Comparison of ENCODE assay signal across 14 mouse cellular contexts in the genomic region with DNA sequence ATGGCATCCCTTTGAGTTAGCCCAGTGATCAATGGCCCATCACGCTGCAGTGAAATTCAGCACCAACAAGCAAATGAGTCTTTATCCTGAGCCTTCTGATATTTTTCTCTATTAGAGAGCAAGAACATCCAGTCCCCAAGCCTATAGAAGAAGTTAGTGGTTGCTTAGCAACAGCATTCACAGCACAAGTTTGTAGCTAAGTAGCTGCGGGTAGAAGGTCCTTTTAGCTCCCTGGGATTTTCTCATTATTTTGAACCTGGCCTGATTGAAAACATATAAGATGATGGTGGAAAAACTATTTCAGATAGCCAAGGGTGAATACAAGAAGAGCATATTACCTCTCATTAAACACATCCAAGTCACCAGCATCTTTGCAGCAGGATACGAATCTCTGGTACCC.
DNase-seq lines count a peak whose midpoint lies in the region; ATAC-seq lines count a peak whose summit lies in the region.
"Had no signal": no experiment of that assay in that cellular context is flagged by ENCODE, and none has a peak within 500 bp of the region (broad histone marks: within the 10 kb centered on the region; RNA-seq: fewer than 3 reads in every experiment).

No protein-coding gene starts in this region.

- intact Hi-C loops in left cerebral cortex, postnatal 4 days (cut with DNase I) = loop anchor here (1.0 kb wide), 1 partner anchor 46 kb away; no protein-coding TSS in a partner anchor

- H3K27me3 ChIP-seq in forebrain, embryonic 11.5 days (ENCODE audit: control insufficient read depth, insufficient read depth, low read length) = no peaks in the 10 kb centered on the region
- no peaks in the 10 kb centered on the region for H3K27me3 ChIP-seq in forebrain, embryonic 10.5 days (ENCODE audit: poor library complexity, severe bottlenecking)
- H3K27me3 ChIP-seq in midbrain, embryonic 14.5 days (ENCODE audit: control insufficient read depth, insufficient read depth, low read length) = no peaks in the 10 kb centered on the region
- H3K27me3 ChIP-seq in kidney, embryonic 16.5 days (ENCODE audit: insufficient read depth, low read length) = no peaks in the 10 kb centered on the region
- H3K27me3 ChIP-seq: embryonic facial prominence, embryonic 12.5 days; liver, embryonic 12.5 days had no signal

- no peak overlapping the region for H3K27ac ChIP-seq in forebrain, embryonic 11.5 days (ENCODE audit: low read depth, low read length)
- H3K27ac ChIP-seq in forebrain, embryonic 10.5 days = no peak overlapping the region
- H3K27ac ChIP-seq in midbrain, embryonic 14.5 days (replicated peaks; ENCODE audit: low read depth, low read length) = no peak overlapping the region
- no peak overlapping the region for H3K27ac ChIP-seq in kidney, embryonic 16.5 days (ENCODE audit: low read length)
- H3K27ac ChIP-seq: embryonic facial prominence, embryonic 12.5 days; liver, embryonic 12.5 days had no signal

- no peak overlapping the region for H3K4me2 ChIP-seq in forebrain, embryonic 11.5 days (ENCODE audit: low read depth, low read length, severe bottlenecking)
- H3K4me2 ChIP-seq in midbrain, embryonic 14.5 days (ENCODE audit: low read length) = 0 out of 2 replicates have a peak overlapping the region, but pooled peaks have one; percentile 3
- H3K4me2 ChIP-seq in kidney, embryonic 16.5 days (replicated peaks; ENCODE audit: low read depth, low read length) = no peak overlapping the region
- H3K4me2 ChIP-seq: embryonic facial prominence, embryonic 12.5 days; liver, embryonic 12.5 days had no signal

- no peak for DNase-seq in forebrain, embryonic 11.5 days (ENCODE audit: low spot score)
- DNase-seq in forebrain, embryonic 10.5 days (ENCODE audit: extremely low spot score, low spot score) = no peak
- DNase-seq in left cerebral cortex, adult 11 months (ENCODE audit: low spot score) = peak; percentile 10
- no peak for DNase-seq in left cerebral cortex, postnatal 4 days
- DNase-seq in embryo, embryonic 10.5 days (ENCODE audit: low spot score) = peak; percentile 24
- DNase-seq in midbrain, embryonic 14.5 days = peak; percentile 76
- DNase-seq in c-Kit-positive CD71-positive TER-119-positive erythroid progenitor cells, embryonic 14.5 days (ENCODE audit: low spot score) = no peak
- DNase-seq: cerebellum, adult 9-10 months; kidney, postnatal 14 days had no signal

- 37% methylated on average over 3 of the region's 3 CpGs for WGBS in forebrain, embryonic 11.5 days
- WGBS in forebrain, embryonic 10.5 days = 56% methylated on average over 3 of the region's 3 CpGs
- 36% methylated on average over 3 of the region's 3 CpGs for WGBS in midbrain, embryonic 14.5 days
- WGBS in kidney, embryonic 16.5 days = 58% methylated on average over 3 of the region's 3 CpGs

- no peaks in the 10 kb centered on the region for H3K9me3 ChIP-seq in forebrain, embryonic 11.5 days (ENCODE audit: control insufficient read depth, low read length)
- no peaks in the 10 kb centered on the region for H3K9me3 ChIP-seq in forebrain, embryonic 10.5 days
- no peaks in the 10 kb centered on the region for H3K9me3 ChIP-seq in midbrain, embryonic 14.5 days (ENCODE audit: control insufficient read depth, low read length)
- H3K9me3 ChIP-seq in kidney, embryonic 16.5 days (ENCODE audit: low read length) = no peaks in the 10 kb centered on the region
- H3K9me3 ChIP-seq: embryonic facial prominence, embryonic 12.5 days; liver, embryonic 12.5 days had no signal

- no peaks in the 10 kb centered on the region for H3K4me1 ChIP-seq in forebrain, embryonic 11.5 days (replicated peaks; ENCODE audit: control insufficient read depth, insufficient read depth, low read length)
- H3K4me1 ChIP-seq in forebrain, embryonic 10.5 days = peaks cover 31% of the 10 kb centered on the region
- H3K4me1 ChIP-seq in midbrain, embryonic 14.5 days (ENCODE audit: control insufficient read depth, insufficient read depth, low read length) = no peaks in the 10 kb centered on the region
- peaks cover 16% of the 10 kb centered on the region for H3K4me1 ChIP-seq in kidney, embryonic 16.5 days (ENCODE audit: insufficient read depth, low read length)
- H3K4me1 ChIP-seq: liver, embryonic 12.5 days had no signal

- ATAC-seq in forebrain, embryonic 11.5 days (replicated peaks; ENCODE audit: low FRiP score) = peak; percentile 39
- ATAC-seq in midbrain, embryonic 14.5 days (ENCODE audit: low FRiP score, low TSS enrichment) = no peak
- no peak for ATAC-seq in kidney, embryonic 16.5 days (ENCODE audit: low FRiP score, low TSS enrichment)
- ATAC-seq: liver, embryonic 12.5 days; lung, postnatal 0 days; Patski had no signal

- H3K9ac ChIP-seq in forebrain, embryonic 11.5 days (ENCODE audit: low read length) = no peak overlapping the region
- H3K9ac ChIP-seq in midbrain, embryonic 14.5 days (replicated peaks; ENCODE audit: low read length) = no peak overlapping the region
- H3K9ac ChIP-seq in kidney, embryonic 16.5 days (replicated peaks; ENCODE audit: low read length) = no peak overlapping the region
- H3K9ac ChIP-seq: embryonic facial prominence, embryonic 12.5 days; liver, embryonic 12.5 days had no signal

- H3K4me3 ChIP-seq in forebrain, embryonic 11.5 days (ENCODE audit: low read depth, low read length) = no peak overlapping the region
- no peak overlapping the region for H3K4me3 ChIP-seq in forebrain, embryonic 10.5 days
- H3K4me3 ChIP-seq in midbrain, embryonic 14.5 days (replicated peaks; ENCODE audit: low read depth, low read length) = no peak overlapping the region
- no peak overlapping the region for H3K4me3 ChIP-seq in kidney, embryonic 16.5 days (ENCODE audit: low read length)
- H3K4me3 ChIP-seq: embryonic facial prominence, embryonic 12.5 days; liver, embryonic 12.5 days had no signal

- H3K36me3 ChIP-seq in forebrain, embryonic 11.5 days (ENCODE audit: control insufficient read depth, insufficient read depth, low read length) = no peaks in the 10 kb centered on the region
- H3K36me3 ChIP-seq in forebrain, embryonic 10.5 days (replicated peaks) = no peaks in the 10 kb centered on the region
- H3K36me3 ChIP-seq in midbrain, embryonic 14.5 days (ENCODE audit: control insufficient read depth, insufficient read depth, low read length) = no peaks in the 10 kb centered on the region
- no peaks in the 10 kb centered on the region for H3K36me3 ChIP-seq in kidney, embryonic 16.5 days (ENCODE audit: insufficient read depth, low read length)
- H3K36me3 ChIP-seq: embryonic facial prominence, embryonic 12.5 days; liver, embryonic 12.5 days had no signal

Comparison
In these comparisons a context has a peak if more than half of its experiments do, and no peak if none do; other contexts are left out.
1. DNase-seq: peak in left cerebral cortex, adult 11 months (single experiment), embryo, embryonic 10.5 days (single experiment) and midbrain, embryonic 14.5 days (single experiment); none in forebrain, embryonic 11.5 days (single experiment), forebrain, embryonic 10.5 days (single experiment), left cerebral cortex, postnatal 4 days (single experiment) and c-Kit-positive CD71-positive TER-119-positive erythroid progenitor cells, embryonic 14.5 days (single experiment).